14 mouse cellular contexts compared by ENCODE assay signal in genomic region chr15:7242161-7242850, GRCm38 (mm10).
"Had no signal": no experiment of that assay in that cellular context is flagged by ENCODE, and none has a peak within 500 bp of the region (broad histone marks: within the 10 kb centered on the region; RNA-seq: fewer than 3 reads in every experiment).

No protein-coding gene starts in this region.

- H3K27ac ChIP-seq: layer of hippocampus, adult 2 months; limb, embryonic 13.5 days; liver, embryonic 15.5 days; lung, embryonic 15.5 days; midbrain, embryonic 10.5 days; midbrain, embryonic 15.5 days; neural tube, embryonic 13.5 days had no signal

- DNase-seq: kidney, adult 11 months; kidney, postnatal 10 days; kidney, postnatal 4 days; retina, postnatal 1 day; right cerebral cortex, postnatal 14 days; thymus, postnatal 36 days had no signal

- H3K27me3 ChIP-seq: limb, embryonic 13.5 days; lung, embryonic 15.5 days; midbrain, embryonic 15.5 days; neural tube, embryonic 13.5 days had no signal

- H3K36me3 ChIP-seq: limb, embryonic 13.5 days; liver, embryonic 15.5 days; lung, embryonic 15.5 days; midbrain, embryonic 10.5 days; midbrain, embryonic 15.5 days; neural tube, embryonic 13.5 days had no signal

- ATAC-seq: midbrain, embryonic 15.5 days had no signal

- H3K9ac ChIP-seq: limb, embryonic 13.5 days; liver, embryonic 15.5 days; lung, embryonic 15.5 days; midbrain, embryonic 15.5 days; neural tube, embryonic 13.5 days had no signal

- H3K4me1 ChIP-seq: limb, embryonic 13.5 days; liver, embryonic 15.5 days; lung, embryonic 15.5 days; midbrain, embryonic 10.5 days; midbrain, embryonic 15.5 days; neural tube, embryonic 13.5 days had no signal

- H3K4me3 ChIP-seq: layer of hippocampus, adult 2 months; limb, embryonic 13.5 days; liver, embryonic 15.5 days; lung, embryonic 15.5 days; midbrain, embryonic 10.5 days; midbrain, embryonic 15.5 days; neural tube, embryonic 13.5 days had no signal

- H3K4me2 ChIP-seq: limb, embryonic 13.5 days; liver, embryonic 11.5 days; liver, embryonic 15.5 days; lung, embryonic 15.5 days; midbrain, embryonic 15.5 days; neural tube, embryonic 13.5 days had no signal

- H3K9me3 ChIP-seq: limb, embryonic 13.5 days; liver, embryonic 15.5 days; lung, embryonic 15.5 days; midbrain, embryonic 10.5 days; midbrain, embryonic 15.5 days; neural tube, embryonic 13.5 days had no signal
